ENCODE assay signal across 31 mouse cellular contexts in the genomic region with DNA sequence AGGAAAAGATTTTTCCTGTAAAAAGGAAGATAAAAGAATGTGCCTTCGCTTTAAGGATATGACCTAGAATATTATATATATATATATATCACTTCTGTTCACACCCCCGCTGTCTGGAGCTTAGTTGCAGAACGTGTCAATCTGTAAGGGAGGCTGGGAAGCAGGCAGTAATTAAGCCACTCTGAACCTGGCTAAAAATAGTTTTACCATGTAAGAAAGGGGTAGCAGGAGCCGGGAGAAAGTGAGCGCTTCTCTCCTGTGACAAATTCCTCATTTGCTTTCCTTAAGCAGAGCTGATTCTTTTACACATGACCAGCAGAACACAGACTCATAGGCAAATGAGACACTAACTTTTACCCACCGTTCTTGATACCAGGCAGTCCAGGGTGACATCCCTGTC. TPM values are rescaled to one million over a fixed set of nuclear protein-coding genes. Genes with fewer than 3 reads are reported as not detected.
DNase-seq lines count a peak whose midpoint lies in the region; ATAC-seq and TF ChIP-seq lines count a peak whose summit lies in the region.
"Had no signal": no experiment of that assay in that cellular context is flagged by ENCODE, and none has a peak within 500 bp of the region (broad histone marks: within the 10 kb centered on the region; RNA-seq: fewer than 3 reads in every experiment).

No protein-coding gene starts in this region.

- no peak overlapping the region for H3K4me2 ChIP-seq in forebrain, embryonic 13.5 days
- H3K4me2 ChIP-seq in forebrain, embryonic 12.5 days = no peak overlapping the region
- no peak overlapping the region for H3K4me2 ChIP-seq in heart, embryonic 15.5 days
- no peak overlapping the region for H3K4me2 ChIP-seq in midbrain, postnatal 0 days (ENCODE audit: low read depth, low read length, poor library complexity, severe bottlenecking)
- H3K4me2 ChIP-seq: embryonic facial prominence, embryonic 13.5 days; heart, embryonic 11.5 days; limb, embryonic 12.5 days; liver, embryonic 11.5 days; midbrain, embryonic 11.5 days; neural tube, embryonic 15.5 days had no signal

- H3K9me3 ChIP-seq in forebrain, embryonic 13.5 days (replicated peaks) = no peaks in the 10 kb centered on the region
- no peaks in the 10 kb centered on the region for H3K9me3 ChIP-seq in forebrain, embryonic 12.5 days
- no peaks in the 10 kb centered on the region for H3K9me3 ChIP-seq in heart, embryonic 15.5 days (replicated peaks)
- no peaks in the 10 kb centered on the region for H3K9me3 ChIP-seq in midbrain, postnatal 0 days (ENCODE audit: low read length)
- H3K9me3 ChIP-seq in midbrain, embryonic 10.5 days (replicated peaks) = no peaks in the 10 kb centered on the region
- H3K9me3 ChIP-seq: embryonic facial prominence, embryonic 13.5 days; hindbrain, embryonic 10.5 days; limb, embryonic 12.5 days; neural tube, embryonic 15.5 days had no signal

- no peaks in the 10 kb centered on the region for H3K27me3 ChIP-seq in forebrain, embryonic 13.5 days
- no peaks in the 10 kb centered on the region for H3K27me3 ChIP-seq in forebrain, embryonic 12.5 days
- H3K27me3 ChIP-seq in heart, embryonic 15.5 days = no peaks in the 10 kb centered on the region
- no peaks in the 10 kb centered on the region for H3K27me3 ChIP-seq in midbrain, postnatal 0 days (ENCODE audit: insufficient read depth, low read length)
- no peaks in the 10 kb centered on the region for H3K27me3 ChIP-seq in midbrain, embryonic 10.5 days (ENCODE audit: low read depth, poor library complexity, severe bottlenecking)
- H3K27me3 ChIP-seq: embryonic facial prominence, embryonic 13.5 days; limb, embryonic 12.5 days; neural tube, embryonic 15.5 days had no signal

- no peak for TF ChIP-seq CTCF in midbrain, postnatal 0 days (IDR thresholded peaks at IDR 0.05)

- no peak overlapping the region for H3K4me3 ChIP-seq in forebrain, embryonic 13.5 days
- H3K4me3 ChIP-seq in forebrain, embryonic 12.5 days (replicated peaks) = no peak overlapping the region
- no peak overlapping the region for H3K4me3 ChIP-seq in heart, embryonic 15.5 days
- H3K4me3 ChIP-seq in midbrain, postnatal 0 days (ENCODE audit: low read depth, low read length) = no peak overlapping the region
- no peak overlapping the region for H3K4me3 ChIP-seq in midbrain, embryonic 10.5 days
- H3K4me3 ChIP-seq: embryonic facial prominence, embryonic 13.5 days; erythroblast, embryonic 14.5 days; hindbrain, embryonic 10.5 days; layer of hippocampus, adult 2 months; limb, embryonic 12.5 days; neural tube, embryonic 15.5 days had no signal

- no peak for DNase-seq in heart, postnatal 10 days
- peak; percentile 64 for DNase-seq in midbrain, postnatal 0 days (ENCODE audit: low spot score)
- no peak for DNase-seq in midbrain, embryonic 10.5 days (ENCODE audit: low spot score)
- DNase-seq in telencephalon, adult 2 months (ENCODE audit: low read depth, low spot score) = peak; percentile 89
- DNase-seq: adrenal gland, adult 8-10 months; cerebellum, adult 8-10 months; cerebellum, postnatal 36 days; embryo, embryonic 11 days; gastrocnemius, postnatal 10 days; kidney, postnatal 25 days; liver, postnatal 0 days; lung, postnatal 10 days; thymus, postnatal 25 days had no signal

- no peak overlapping the region for H3K9ac ChIP-seq in forebrain, embryonic 13.5 days
- H3K9ac ChIP-seq in forebrain, embryonic 12.5 days = no peak overlapping the region
- H3K9ac ChIP-seq in heart, embryonic 15.5 days = no peak overlapping the region
- no peak overlapping the region for H3K9ac ChIP-seq in midbrain, postnatal 0 days (replicated peaks; ENCODE audit: low read length, poor library complexity, severe bottlenecking)
- H3K9ac ChIP-seq: embryonic facial prominence, embryonic 13.5 days; limb, embryonic 12.5 days; liver, postnatal 0 days; neural tube, embryonic 15.5 days had no signal

- H3K27ac ChIP-seq in forebrain, embryonic 13.5 days = 0 out of 2 replicates have a peak overlapping the region, but pooled peaks have one; percentile 31
- no peak overlapping the region for H3K27ac ChIP-seq in forebrain, embryonic 12.5 days
- peak overlapping the region; percentile 33; the same call in 1 of the 2 replicates for H3K27ac ChIP-seq in heart, embryonic 15.5 days
- no peak overlapping the region for H3K27ac ChIP-seq in midbrain, postnatal 0 days (ENCODE audit: low read depth, low read length)
- H3K27ac ChIP-seq in midbrain, embryonic 10.5 days (replicated peaks) = no peak overlapping the region
- H3K27ac ChIP-seq: embryonic facial prominence, embryonic 13.5 days; hindbrain, embryonic 10.5 days; layer of hippocampus, adult 2 months; limb, embryonic 12.5 days; neural tube, embryonic 15.5 days had no signal

- H3K4me1 ChIP-seq in forebrain, embryonic 13.5 days = peaks cover 7% of the 10 kb centered on the region; the same call in 1 of the 2 replicates
- no peaks in the 10 kb centered on the region for H3K4me1 ChIP-seq in forebrain, embryonic 12.5 days
- H3K4me1 ChIP-seq in heart, embryonic 15.5 days (replicated peaks) = peaks cover 4% of the 10 kb centered on the region
- H3K4me1 ChIP-seq in midbrain, postnatal 0 days (ENCODE audit: insufficient read depth, low read length) = no peaks in the 10 kb centered on the region; the same call in 1 of the 2 replicates
- peaks cover 24% of the 10 kb centered on the region for H3K4me1 ChIP-seq in midbrain, embryonic 10.5 days

- intact Hi-C loops in heart, postnatal 10 days (cut with DNase I) = no loop called here

- no peaks in the 10 kb centered on the region for H3K36me3 ChIP-seq in forebrain, embryonic 13.5 days (ENCODE audit: poor library complexity, severe bottlenecking)
- no peaks in the 10 kb centered on the region for H3K36me3 ChIP-seq in forebrain, embryonic 12.5 days (replicated peaks)
- H3K36me3 ChIP-seq in heart, embryonic 15.5 days = no peaks in the 10 kb centered on the region
- no peaks in the 10 kb centered on the region for H3K36me3 ChIP-seq in midbrain, postnatal 0 days (ENCODE audit: insufficient read depth, low read length)
- H3K36me3 ChIP-seq in midbrain, embryonic 10.5 days = no peaks in the 10 kb centered on the region
- H3K36me3 ChIP-seq: embryonic facial prominence, embryonic 13.5 days; hindbrain, embryonic 10.5 days; limb, embryonic 12.5 days; neural tube, embryonic 15.5 days had no signal

- WGBS in forebrain, embryonic 13.5 days = 73% methylated on average over 6 of the region's 6 CpGs
- WGBS in forebrain, embryonic 12.5 days = 80% methylated on average over 6 of the region's 6 CpGs
- WGBS in heart, embryonic 15.5 days = 34% methylated on average over 6 of the region's 6 CpGs
- WGBS in midbrain, postnatal 0 days = 67% methylated on average over 6 of the region's 6 CpGs
- 88% methylated on average over 6 of the region's 6 CpGs for WGBS in midbrain, embryonic 10.5 days

- no peak; the same call in 1 of the 2 replicates for ATAC-seq in forebrain, embryonic 13.5 days
- ATAC-seq in forebrain, embryonic 12.5 days (ENCODE audit: low FRiP score) = no peak
- ATAC-seq in heart, embryonic 15.5 days (replicated peaks; ENCODE audit: insufficient number of reproducible peaks, insufficient read depth, low FRiP score, low read depth) = no peak
- ATAC-seq in midbrain, postnatal 0 days (ENCODE audit: low FRiP score) = no peak
- ATAC-seq: activated CD4-positive, CD25-positive, alpha-beta regulatory T cell, adult 4 months; intestine, postnatal 0 days; liver, postnatal 0 days had no signal

RNA-seq across cellular contexts. Expression of gene Itpk1, which starts 19.1 kb away (rescaled TPM):
- polyA plus RNA-seq in forebrain, embryonic 13.5 days (2015; fragmentation: Nextera tagmentation; extraction: Ambion mirVana) = 34.5 and 38.7 TPM in 2 replicates
- 22.5 and 23.1 TPM in 2 replicates for polyA plus RNA-seq in forebrain, embryonic 12.5 days (2016; fragmentation: Nextera tagmentation; extraction: Ambion mirVana)
- 4.8 and 9.2 TPM in 2 replicates for polyA plus RNA-seq in heart, embryonic 15.5 days (2015; fragmentation: Nextera tagmentation; extraction: Ambion mirVana)
- 10 to 100 TPM in 1 of 2 experiments, 1 to 10 TPM in 1; 9.6 to 11.2 TPM for total RNA-seq in heart, postnatal 10 days (2021)
- total RNA-seq in midbrain, postnatal 0 days (2014; rRNA removed) = 56.0 and 66.6 TPM in 2 replicates
- 39.0 and 40.3 TPM in 2 replicates for polyA plus RNA-seq in midbrain, postnatal 0 days (2015; fragmentation: Nextera tagmentation; extraction: Ambion mirVana)
- 16.1 and 16.9 TPM in 2 replicates for polyA plus RNA-seq in midbrain, embryonic 10.5 days (2016; fragmentation: Nextera tagmentation; extraction: Ambion mirVana)

RNA-seq across cellular contexts. Expression of gene Moap1, which starts 19.6 kb away (rescaled TPM):
- 38.7 and 45.2 TPM in 2 replicates for polyA plus RNA-seq in forebrain, embryonic 13.5 days (2015; fragmentation: Nextera tagmentation; extraction: Ambion mirVana)
- 30.1 and 33.4 TPM in 2 replicates for polyA plus RNA-seq in forebrain, embryonic 12.5 days (2016; fragmentation: Nextera tagmentation; extraction: Ambion mirVana)
- 13.1 and 20.1 TPM in 2 replicates for polyA plus RNA-seq in heart, embryonic 15.5 days (2015; fragmentation: Nextera tagmentation; extraction: Ambion mirVana)
- 10 to 100 TPM in 1 of 2 experiments, 1 to 10 TPM in 1; 9.1 to 10.5 TPM for total RNA-seq in heart, postnatal 10 days (2021)
- 20.9 and 26.5 TPM in 2 replicates for total RNA-seq in midbrain, postnatal 0 days (2014; rRNA removed)
- polyA plus RNA-seq in midbrain, postnatal 0 days (2015; fragmentation: Nextera tagmentation; extraction: Ambion mirVana) = 71.8 and 84.8 TPM in 2 replicates
- polyA plus RNA-seq in midbrain, embryonic 10.5 days (2016; fragmentation: Nextera tagmentation; extraction: Ambion mirVana) = 38.4 and 44.6 TPM in 2 replicates
- polyA plus RNA-seq: erythroblast, embryonic 14.5 days had no signal

RNA-seq across cellular contexts. Expression of gene Tmem251, which starts 19.7 kb away (rescaled TPM):
- polyA plus RNA-seq in forebrain, embryonic 13.5 days (2015; fragmentation: Nextera tagmentation; extraction: Ambion mirVana) = 12.4 and 14.3 TPM in 2 replicates
- polyA plus RNA-seq in forebrain, embryonic 12.5 days (2016; fragmentation: Nextera tagmentation; extraction: Ambion mirVana) = 12.0 and 12.4 TPM in 2 replicates
- 6.9 and 7.1 TPM in 2 replicates for polyA plus RNA-seq in heart, embryonic 15.5 days (2015; fragmentation: Nextera tagmentation; extraction: Ambion mirVana)
- total RNA-seq in heart, postnatal 10 days (2021) = 1 to 10 TPM; 4.8 to 5.5 TPM
- total RNA-seq in midbrain, postnatal 0 days (2014; rRNA removed) = 5.9 and 6.2 TPM in 2 replicates
- polyA plus RNA-seq in midbrain, postnatal 0 days (2015; fragmentation: Nextera tagmentation; extraction: Ambion mirVana) = 11.9 and 12.3 TPM in 2 replicates
- 13.2 and 14.0 TPM in 2 replicates for polyA plus RNA-seq in midbrain, embryonic 10.5 days (2016; fragmentation: Nextera tagmentation; extraction: Ambion mirVana)

RNA-seq across cellular contexts. Expression of gene Gm28051, which starts 33.7 kb away (rescaled TPM):
- polyA plus RNA-seq in forebrain, embryonic 13.5 days (2015; fragmentation: Nextera tagmentation; extraction: Ambion mirVana) = not detected in 2 replicates
- polyA plus RNA-seq in forebrain, embryonic 12.5 days (2016; fragmentation: Nextera tagmentation; extraction: Ambion mirVana) = not detected in 2 replicates
- polyA plus RNA-seq in heart, embryonic 15.5 days (2015; fragmentation: Nextera tagmentation; extraction: Ambion mirVana) = not detected in 2 replicates
- total RNA-seq in heart, postnatal 10 days (2021) = not detected
- total RNA-seq in midbrain, postnatal 0 days (2014; rRNA removed) = 0.93 TPM in 1 of 2 replicates, not detected in the other
- not detected in 2 replicates for polyA plus RNA-seq in midbrain, postnatal 0 days (2015; fragmentation: Nextera tagmentation; extraction: Ambion mirVana)
- polyA plus RNA-seq in midbrain, embryonic 10.5 days (2016; fragmentation: Nextera tagmentation; extraction: Ambion mirVana) = not detected in 2 replicates
- total RNA-seq: adrenal gland, adult 8-10 months; gastrocnemius, postnatal 10 days; granulocyte monocyte progenitor cell, adult 5-6 weeks; layer of hippocampus, adult 2 months; left cerebral cortex, adult 8-10 months had no signal
- polyA plus RNA-seq: activated CD4-positive, CD25-positive, alpha-beta regulatory T cell, adult 4 months; embryonic facial prominence, embryonic 13.5 days; erythroblast, embryonic 14.5 days; heart, embryonic 11.5 days; hindbrain, embryonic 10.5 days; intestine, postnatal 0 days; kidney, embryonic 14.5 days; limb, embryonic 12.5 days; liver, embryonic 11.5 days; liver, postnatal 0 days; midbrain, embryonic 11.5 days; neural tube, embryonic 15.5 days; stomach, embryonic 14.5 days had no signal

RNA-seq across cellular contexts. Expression of gene Gon7, which starts 33.7 kb away (rescaled TPM):
- polyA plus RNA-seq in forebrain, embryonic 13.5 days (2015; fragmentation: Nextera tagmentation; extraction: Ambion mirVana) = 48.1 and 54.9 TPM in 2 replicates
- 48.4 and 49.3 TPM in 2 replicates for polyA plus RNA-seq in forebrain, embryonic 12.5 days (2016; fragmentation: Nextera tagmentation; extraction: Ambion mirVana)
- polyA plus RNA-seq in heart, embryonic 15.5 days (2015; fragmentation: Nextera tagmentation; extraction: Ambion mirVana) = 22.2 and 24.0 TPM in 2 replicates
- 10 to 100 TPM; 10.6 to 11.7 TPM for total RNA-seq in heart, postnatal 10 days (2021)
- total RNA-seq in midbrain, postnatal 0 days (2014; rRNA removed) = 14.4 and 21.0 TPM in 2 replicates
- polyA plus RNA-seq in midbrain, postnatal 0 days (2015; fragmentation: Nextera tagmentation; extraction: Ambion mirVana) = 30.9 and 39.1 TPM in 2 replicates
- polyA plus RNA-seq in midbrain, embryonic 10.5 days (2016; fragmentation: Nextera tagmentation; extraction: Ambion mirVana) = 50.3 and 52.7 TPM in 2 replicates

Comparison
In these comparisons a context has a peak if more than half of its experiments do, and no peak if none do; other contexts are left out.
1. H3K27ac ChIP-seq: peak in forebrain, embryonic 13.5 days (single experiment) and heart, embryonic 15.5 days (single experiment); none in forebrain, embryonic 12.5 days (single experiment), midbrain, postnatal 0 days (single experiment) and midbrain, embryonic 10.5 days (single experiment).
2. DNase-seq: peak in midbrain, postnatal 0 days (single experiment) and telencephalon, adult 2 months (single experiment); none in heart, postnatal 10 days (0 of 2) and midbrain, embryonic 10.5 days (single experiment).